Mouse (Mus musculus) liver, postnatal 0 days (tissue): ENCODE measurements around the gene Rhbdl3. TPM values are rescaled to one million over a fixed set of nuclear protein-coding genes. Genes with fewer than 3 reads are reported as not detected.
A peak's percentile ranks its signal among the peaks of the same experiment; 100 is the strongest.

Experiments
- ATAC-seq: fragments of 200-750 bp; cut with Nextera tagmentation; 2 replicates; pipeline ENCODE4 v1.8.0; 2017; ENCODE audit warnings: mild to moderate bottlenecking, moderate library complexity
- DNase-seq: peaks from one replicate; pipeline ENCODE4 v3.0.0-alpha.2; 2016
- H3K27ac ChIP-seq: fragments of 300-500 bp; sonication (generic); 2 replicates; pipeline ENCODE4 v1.5.1; 2014; ENCODE audit warnings: antibody characterized with exemption, moderate library complexity, mild to moderate bottlenecking, low read depth
- H3K27me3 ChIP-seq: fragments of 300-500 bp; sonication (generic); 2 replicates; pipeline ENCODE4 v1.6.1; 2014; ENCODE audit warnings: low read length, control low read depth, mixed read lengths; ENCODE audit not compliant: insufficient read depth
- H3K36me3 ChIP-seq: fragments of 300-500 bp; sonication (generic); replicated peaks from 2 replicates; pipeline ENCODE4 v1.6.1; 2014; ENCODE audit warnings: mild to moderate bottlenecking, control low read depth, low read length, moderate library complexity, mixed read lengths; ENCODE audit not compliant: insufficient read depth
- H3K4me1 ChIP-seq: fragments of 300-500 bp; sonication (generic); 2 replicates; pipeline ENCODE4 v1.6.1; 2014; ENCODE audit warnings: antibody characterized with exemption, mild to moderate bottlenecking, control low read depth; ENCODE audit not compliant: insufficient read depth
- H3K4me2 ChIP-seq: fragments of 300-500 bp; sonication (generic); 2 replicates; pipeline ENCODE4 v1.6.1; 2014; ENCODE audit warnings: low read depth, mild to moderate bottlenecking, low read length, moderate library complexity, mixed read lengths
- H3K4me3 ChIP-seq: fragments of 300-500 bp; sonication (generic); 2 replicates; pipeline ENCODE4 v1.5.1; 2014; ENCODE audit warnings: low read depth, low read length
- H3K9ac ChIP-seq: fragments of 300-500 bp; sonication (generic); replicated peaks from 2 replicates; pipeline ENCODE4 v1.6.1; 2014; ENCODE audit warnings: mild to moderate bottlenecking, moderate library complexity
- H3K9me3 ChIP-seq: fragments of 300-500 bp; sonication (generic); 2 replicates; pipeline ENCODE4 v1.6.1; 2016; ENCODE audit warnings: mild to moderate bottlenecking, control low read depth, low read length, mixed read lengths
- CTCF ChIP-seq: sonication (generic); IDR thresholded peaks from 2 replicates; pipeline ENCODE4 v1.5.1; 2016; ENCODE audit warnings: antibody characterized with exemption, low read depth
- EP300 ChIP-seq: IDR thresholded peaks from 2 replicates; pipeline ENCODE4 v1.6.1; 2016; ENCODE audit warnings: antibody characterized with exemption, low read depth, mild to moderate bottlenecking
- whole genome bisulfite sequencing: fragments of 180-500 bp; shearing (Covaris S2); extraction: QIAGEN DNeasy Blood & Tissue Kit; methylation state at CpG from one replicate; pipeline ENCODE4 v1.1.7; 2014; ENCODE audit not compliant: insufficient replicate concordance; 5-methylcytosine and 5-hydroxymethylcytosine counted together
- polyA plus RNA-seq: library from polyadenylated mRNA; unstranded; fragments of >200 nt; fragmentation: Nextera tagmentation; extraction: Ambion mirVana; gene quantifications from 2 replicates; pipeline ENCODE4 v1.2.1, GENCODE M21; 2015

Gene Rhbdl3
- polyA plus RNA-seq, 1 experiment from 2014 or later, result 0.05 TPM

GRCm38 (mm10) chr11:80342482-80342881, 41.8 kb downstream of the Rhbdl3 start:
- Histone ChIP-seq H3K36me3 (no peaks in the 10 kb centered on the region), H3K4me2 (no peak overlapping the region), H3K4me3 (no peak overlapping the region), H3K27me3 (no peaks in the 10 kb centered on the region), H3K4me1 (no peaks in the 10 kb centered on the region), H3K27ac (no peak overlapping the region), H3K9me3 (no peaks in the 10 kb centered on the region), H3K9ac (no peak overlapping the region)
- 56% methylated on average over 2 of the region's 2 CpGs for WGBS
- no peak for TF ChIP-seq CTCF
- TF ChIP-seq EP300, result no peak
- no peak for DNase-seq
- no peak for ATAC-seq

- Histone ChIP-seq H3K9me3 (no peaks in the 10 kb centered on the region), H3K36me3 (no peaks in the 10 kb centered on the region), H3K27me3 (no peaks in the 10 kb centered on the region), H3K27ac (no peak overlapping the region), H3K4me3 (no peak overlapping the region), H3K4me2 (no peak overlapping the region), H3K9ac (no peak overlapping the region), H3K4me1 (no peaks in the 10 kb centered on the region)
- DNase-seq (peak; percentile 86), ATAC-seq (no peak)
- no peak for TF ChIP-seq EP300
- peak; percentile 95 for TF ChIP-seq CTCF
- 67% methylated on average over 5 of the region's 5 CpGs for WGBS
Observed at GRCm38 (mm10) chr11:80351832-80352430, 51.2 kb downstream of the Rhbdl3 start.

GRCm38 (mm10) chr11:80354832-80355231, 54.1 kb downstream of the Rhbdl3 start:
- Histone ChIP-seq H3K4me1 (no peaks in the 10 kb centered on the region), H3K4me2 (no peak overlapping the region), H3K9me3 (no peaks in the 10 kb centered on the region), H3K27ac (no peak overlapping the region), H3K36me3 (0 out of 2 replicates have a peak, but pooled peaks cover 6% of the 10 kb centered on the region), H3K27me3 (no peaks in the 10 kb centered on the region), H3K9ac (no peak overlapping the region), H3K4me3 (no peak overlapping the region)
- peak; percentile 35 for DNase-seq
- 17% methylated on average over 4 of the region's 4 CpGs for WGBS
- no peak for ATAC-seq
- TF ChIP-seq CTCF (peak; percentile 41), EP300 (no peak)

- WGBS, result 90% methylated on average over 1 of the region's 1 CpGs
- no peak overlapping the region for H3K4me3 ChIP-seq
- DNase-seq, result no peak
- H3K4me1 ChIP-seq, result no peaks in the 10 kb centered on the region
- no peak overlapping the region for H3K9ac ChIP-seq
- no peak overlapping the region for H3K4me2 ChIP-seq
- peaks cover 46% of the 10 kb centered on the region for H3K36me3 ChIP-seq
- TF ChIP-seq CTCF (no peak), EP300 (no peak)
- no peak overlapping the region for H3K27ac ChIP-seq
- no peaks in the 10 kb centered on the region for H3K9me3 ChIP-seq
- ATAC-seq, result no peak
- no peaks in the 10 kb centered on the region for H3K27me3 ChIP-seq
Observed at GRCm38 (mm10) chr11:80368949-80369348, 68.2 kb downstream of the Rhbdl3 start.

- Histone ChIP-seq H3K27me3 (no peaks in the 10 kb centered on the region), H3K9ac (no peak overlapping the region), H3K4me1 (peaks cover 10% of the 10 kb centered on the region; the same call in 1 of the 2 replicates), H3K4me3 (0 out of 2 replicates have a peak overlapping the region, but pooled peaks have one; percentile 98), H3K9me3 (no peaks in the 10 kb centered on the region), H3K36me3 (peaks cover 20% of the 10 kb centered on the region), H3K27ac (no peak overlapping the region), H3K4me2 (peak overlapping the region; percentile 99; the same call in 1 of the 2 replicates)
- ATAC-seq (no peak), DNase-seq (no peak)
- WGBS, result 55% methylated on average over 4 of the region's 4 CpGs
- TF ChIP-seq EP300 (no peak), CTCF (peak; percentile 24; the same call in 1 of the 2 replicates)
Observed at GRCm38 (mm10) chr11:80376651-80377050, 75.9 kb downstream of the Rhbdl3 start.

GRCm38 (mm10) chr11:80377712-80378451, 77.2 kb downstream of the Rhbdl3 start, which contains the start of gene 5730455P16Rik:
Gene 5730455P16Rik, minus strand, starts transcription at chr11:80378034.
- TF ChIP-seq EP300, result peak; percentile 20; the same call in 1 of the 2 replicates
- no peak for TF ChIP-seq CTCF
- H3K9me3 ChIP-seq, result no peaks in the 10 kb centered on the region
- DNase-seq (peak; percentile 89), ATAC-seq (peak; percentile 86)
- H3K36me3 ChIP-seq, result peaks cover 15% of the 10 kb centered on the region
- peak within 1 kb of the TSS; percentile 98 for H3K9ac ChIP-seq
- peak within 1 kb of the TSS; percentile 99 for H3K4me2 ChIP-seq
- 2% methylated on average over 42 of the region's 43 CpGs for WGBS
- no peaks in the 10 kb centered on the region for H3K27me3 ChIP-seq
- peak within 1 kb of the TSS; percentile 78 for H3K27ac ChIP-seq
- H3K4me3 ChIP-seq, result peak within 1 kb of the TSS; percentile 98
- peaks cover 16% of the 10 kb centered on the region; the same call in 1 of the 2 replicates for H3K4me1 ChIP-seq
